Mouse (Mus musculus) liver, embryonic 14.5 days (tissue): ENCODE results near the gene Cd48. TPM values are rescaled to one million over a fixed set of nuclear protein-coding genes. Genes with fewer than 3 reads are reported as not detected.

ENCODE experiments used
- ATAC-seq: fragments of 200-750 bp; cut with Nextera tagmentation; 2 replicates; pipeline ENCODE4 v1.8.0; 2017; ENCODE audit warnings: moderate number of reproducible peaks, mild to moderate bottlenecking, moderate library complexity; ENCODE audit not compliant: insufficient read depth
- DNase-seq, 3 experiments: peaks; one replicate each; pipeline ENCODE4 v3.0.0-alpha.2; 2012 to 2013; ENCODE audit warnings: low read depth in 3 of 3, low spot score in 3 of 3
- H3K27ac ChIP-seq: fragments of 300-500 bp; sonication (generic); 2 replicates; pipeline ENCODE4 v1.5.1; 2014; ENCODE audit warnings: moderate library complexity, mild to moderate bottlenecking, control low read depth, inconsistent platforms
- H3K27me3 ChIP-seq: fragments of 300-500 bp; sonication (generic); 2 replicates; pipeline ENCODE4 v1.6.1; 2014; ENCODE audit warnings: mild to moderate bottlenecking, low read length, moderate library complexity; ENCODE audit not compliant: control insufficient read depth, insufficient read depth
- H3K36me3 ChIP-seq: fragments of 300-500 bp; sonication (generic); replicated peaks from 2 replicates; pipeline ENCODE4 v1.6.1; 2014; ENCODE audit warnings: low read depth; ENCODE audit not compliant: control insufficient read depth, insufficient read depth
- H3K4me1 ChIP-seq, 2 experiments: fragments of 200-500 bp in 1 of 2; fragments of 300-500 bp in 1 of 2; sonication (generic) in 1 of 2; replicated peaks; 2 replicates each; pipeline ENCODE4 v1.6.1; 2012 to 2014; ENCODE audit warnings: antibody characterized with exemption in 1 of 2, inconsistent platforms in 1 of 2, low read length in 1 of 2; ENCODE audit not compliant: control insufficient read depth in 2 of 2, insufficient read depth in 2 of 2
- H3K4me2 ChIP-seq: fragments of 300-500 bp; sonication (generic); 2 replicates; pipeline ENCODE4 v1.6.1; 2014; ENCODE audit warnings: low read depth, mild to moderate bottlenecking, control low read depth, moderate library complexity
- H3K4me3 ChIP-seq, 2 experiments: fragments of 200-500 bp in 1 of 2; fragments of 300-500 bp in 1 of 2; sonication (generic) in 1 of 2; 2 replicates each; pipeline ENCODE4 v1.5.1; 2012 to 2014; ENCODE audit warnings: low read depth in 2 of 2, low read length in 2 of 2, mild to moderate bottlenecking in 2 of 2, control low read depth in 1 of 2, inconsistent platforms in 1 of 2, moderate library complexity in 1 of 2; ENCODE audit not compliant: insufficient read depth in 1 of 2
- H3K9ac ChIP-seq: fragments of 300-500 bp; sonication (generic); replicated peaks from 2 replicates; pipeline ENCODE4 v1.6.1; 2014; ENCODE audit warnings: mild to moderate bottlenecking, control low read depth, moderate library complexity
- H3K9me3 ChIP-seq: fragments of 300-500 bp; sonication (generic); 2 replicates; pipeline ENCODE4 v1.6.1; 2016; ENCODE audit warnings: low read length, mixed read lengths; ENCODE audit not compliant: control insufficient read depth
- CTCF ChIP-seq: IDR thresholded peaks from 2 replicates; pipeline ENCODE4 v1.5.1; 2016; ENCODE audit warnings: antibody characterized with exemption, low read depth, control low read depth
- EP300 ChIP-seq: IDR thresholded peaks from 2 replicates; pipeline ENCODE4 v1.6.1; 2016; ENCODE audit warnings: antibody characterized with exemption, low read depth
- WGBS: fragments of 180-500 bp; shearing (Covaris S2); extraction: QIAGEN DNeasy Blood & Tissue Kit; methylation state at CpG from one replicate; pipeline ENCODE4 v1.1.7; 2014; ENCODE audit not compliant: insufficient replicate concordance; 5-methylcytosine and 5-hydroxymethylcytosine counted together
- polyA plus RNA-seq, 2 experiments: library from polyadenylated mRNA; depleted of rRNA in 1 of 2; stranded (reverse) in 1 of 2; unstranded in 1 of 2; fragments of >200 nt; fragmentation: Nextera tagmentation in 1 of 2; extraction: Ambion mirVana in 1 of 2; gene quantifications; 2 replicates each; pipeline versions ENCODE4 v1.2.1 to v1.2.3; 2012 to 2014

Gene Cd48
- polyA plus RNA-seq, 2 experiments: 5.6 to 11.2 TPM

DNA sequence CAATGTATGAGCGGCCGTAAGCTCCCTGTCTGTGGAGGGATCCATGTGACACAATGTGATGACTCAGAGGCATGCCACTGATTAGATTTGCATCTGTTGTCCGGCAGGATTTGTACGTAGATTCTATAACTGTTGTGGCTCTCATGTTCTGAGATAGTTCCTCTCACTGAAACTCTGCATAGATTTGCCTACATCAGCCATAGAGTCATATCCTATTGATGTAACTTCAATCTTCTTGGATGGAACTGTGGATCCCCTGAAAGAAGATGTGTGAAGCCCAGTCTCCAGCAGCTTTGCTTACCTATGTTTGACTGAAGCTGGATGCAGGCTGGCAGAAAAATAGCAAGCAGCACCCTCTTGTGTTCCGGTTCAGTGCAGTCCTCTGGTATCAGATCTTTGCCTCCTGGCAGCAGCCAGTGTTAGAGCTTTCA, 23.2 kb upstream of the Cd48 start:
- ATAC-seq: no peak
- DNase-seq: no peak
- WGBS: 49% methylated on average over 5 of the region's 5 CpGs
- Histone ChIP-seq H3K4me3 (no peak overlapping the region), H3K27ac (no peak overlapping the region), H3K9me3 (no peaks in the 10 kb centered on the region), H3K36me3 (no peaks in the 10 kb centered on the region), H3K27me3 (no peaks in the 10 kb centered on the region), H3K9ac (no peak overlapping the region), H3K4me1 (no peaks in the 10 kb centered on the region), H3K4me2 (no peak overlapping the region)
- no peak for TF ChIP-seq CTCF
- no peak for TF ChIP-seq EP300

- no peak for ATAC-seq
- H3K4me2 ChIP-seq: no peak overlapping the region
- H3K4me3 ChIP-seq: no peak overlapping the region
- no peaks in the 10 kb centered on the region for H3K36me3 ChIP-seq
- WGBS: 11% methylated on average over 1 of the region's 1 CpGs
- no peak for DNase-seq
- TF ChIP-seq CTCF (no peak), EP300 (no peak)
- H3K27me3 ChIP-seq: no peaks in the 10 kb centered on the region
- no peak overlapping the region for H3K27ac ChIP-seq
- no peaks in the 10 kb centered on the region for H3K9me3 ChIP-seq
- no peaks in the 10 kb centered on the region for H3K4me1 ChIP-seq
- H3K9ac ChIP-seq: no peak overlapping the region
Observed at GRCm38 (mm10) chr1:171660423-171660822, 21.4 kb upstream of the Cd48 start.

- Histone ChIP-seq H3K9ac (no peak overlapping the region), H3K36me3 (no peaks in the 10 kb centered on the region), H3K27me3 (no peaks in the 10 kb centered on the region), H3K4me3 (no peak overlapping the region), H3K4me2 (no peak overlapping the region), H3K4me1 (no peaks in the 10 kb centered on the region), H3K9me3 (no peaks in the 10 kb centered on the region), H3K27ac (no peak overlapping the region)
- ATAC-seq (no peak), DNase-seq (no peak)
- no peak for TF ChIP-seq CTCF
- TF ChIP-seq EP300: no peak
- 51% methylated on average over 2 of the region's 2 CpGs for WGBS
Observed at GRCm38 (mm10) chr1:171661482-171661881, 20.3 kb upstream of the Cd48 start.

- 72% methylated on average over 2 of the region's 2 CpGs for WGBS
- DNase-seq (no peak), ATAC-seq (no peak)
- no peaks in the 10 kb centered on the region for H3K36me3 ChIP-seq
- no peak overlapping the region for H3K27ac ChIP-seq
- H3K4me3 ChIP-seq: no peak overlapping the region
- TF ChIP-seq EP300 (no peak), CTCF (no peak)
- no peaks in the 10 kb centered on the region for H3K27me3 ChIP-seq
- no peaks in the 10 kb centered on the region for H3K9me3 ChIP-seq
- no peak overlapping the region for H3K9ac ChIP-seq
- H3K4me2 ChIP-seq: no peak overlapping the region
- H3K4me1 ChIP-seq: no peaks in the 10 kb centered on the region
Observed at GRCm38 (mm10) chr1:171663757-171664156, 18.1 kb upstream of the Cd48 start.

DNA sequence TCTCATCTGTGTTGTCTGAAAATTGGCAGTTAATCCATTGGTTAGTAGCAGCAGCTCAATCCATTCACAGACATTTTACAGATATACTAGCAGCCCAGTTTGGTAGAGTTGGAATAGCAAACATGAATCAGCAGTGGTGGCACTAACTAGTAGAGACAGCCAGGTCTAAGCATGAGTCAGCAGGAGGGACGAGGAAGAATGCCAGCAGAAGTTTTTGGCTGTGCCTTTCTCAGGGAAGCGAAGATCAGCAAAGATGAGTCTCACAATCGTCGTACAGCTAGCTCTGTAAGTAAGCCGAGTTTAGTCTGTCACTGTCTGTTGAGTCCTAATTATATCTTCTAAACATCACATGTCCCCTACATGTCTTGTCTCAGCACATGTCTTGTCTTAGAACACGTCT, 15.5 kb upstream of the Cd48 start:
- no peaks in the 10 kb centered on the region for H3K36me3 ChIP-seq
- 65% methylated on average over 6 of the region's 6 CpGs for WGBS
- H3K27me3 ChIP-seq: no peaks in the 10 kb centered on the region
- no peak for TF ChIP-seq CTCF
- no peak for TF ChIP-seq EP300
- no peaks in the 10 kb centered on the region for H3K9me3 ChIP-seq
- no peaks in the 10 kb centered on the region for H3K4me1 ChIP-seq
- no peak for ATAC-seq
- H3K4me2 ChIP-seq: no peak overlapping the region
- H3K27ac ChIP-seq: no peak overlapping the region
- DNase-seq: no peak
- no peak overlapping the region for H3K4me3 ChIP-seq
- H3K9ac ChIP-seq: no peak overlapping the region
